Mouse (Mus musculus) B cell, adult (primary cell): ENCODE measurements around the gene Ppat. TPM values are rescaled to one million over a fixed set of nuclear protein-coding genes. Genes with fewer than 3 reads are reported as not detected.

Source experiments
- total RNA-seq: library from RNA; stranded (reverse); gene quantifications from 4 replicates; pipeline ENCODE4 v1.2.4, GENCODE M21; 2023; ENCODE audit not compliant: inconsistent age

Gene Ppat
- total RNA-seq = 18.4 to 21.8 TPM (median 19.4 TPM) in 4 replicates

GRCm38 (mm10) chr5:76951106-76952027 lies at the start of gene Ppat, which contains the start of gene Paics:
Gene Ppat, minus strand, starts transcription at chr5:76951578.
Gene Paics, plus strand, starts transcription at chr5:76951307.

GRCm38 (mm10) chr5:76974554-76975285 lies 23.3 kb upstream of the Ppat start, which contains the start of gene Srp72:
Gene Srp72, plus strand, starts transcription at chr5:76974683.

GRCm38 (mm10) chr5:76905405-76906154 lies 45.8 kb downstream of the Ppat start, which contains the start of gene Aasdh:
Gene Aasdh, minus strand, starts transcription at chr5:76905514.

Other genes with a start within 250 kb of the Ppat start
- gene Aasdh, start 46.1 kb downstream of the Ppat start, total RNA-seq = 26.0 to 35.5 TPM (median 29.5 TPM) in 4 replicates
- gene Paics, start 271 bp downstream of the Ppat start, total RNA-seq = 72.8 to 85.9 TPM (median 78.7 TPM) in 4 replicates
- 136 to 155 TPM (median 149 TPM) in 4 replicates for gene Srp72, start 23.1 kb upstream of the Ppat start, total RNA-seq
- gene Arl9, start 52.5 kb upstream of the Ppat start, total RNA-seq = 2.2 to 4.0 TPM in 2 of 4 replicates, not detected in the others
- gene Thegl, start 64.4 kb upstream of the Ppat start, total RNA-seq = 0.32 to 1.3 TPM (median 0.53 TPM) in 4 replicates
- gene Hopx, start 163.5 kb upstream of the Ppat start, total RNA-seq = 17.4 to 21.8 TPM (median 19.9 TPM) in 4 replicates